Mouse (Mus musculus): ENCODE data around the gene Armh3.

DNA sequence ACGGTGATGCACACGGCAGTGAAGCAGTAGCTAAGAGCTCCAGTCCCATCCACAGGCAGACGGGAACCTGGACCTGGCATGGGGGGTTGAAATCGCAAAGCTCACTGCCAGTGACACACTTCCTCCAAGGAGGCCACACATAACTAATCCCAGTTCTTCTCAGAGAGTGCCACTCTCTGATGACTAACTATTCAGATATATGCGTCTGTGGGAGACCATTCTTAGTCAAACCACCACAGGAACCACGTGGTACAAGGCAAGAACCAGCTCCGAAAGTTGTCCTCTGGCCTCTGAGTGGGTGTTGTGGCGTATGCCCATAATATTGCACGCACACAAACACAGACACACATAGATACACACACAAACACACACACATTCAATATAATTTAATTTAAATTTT, 4.0 kb upstream of the Armh3 start:
- no peak for TF ChIP-seq CTCF (IDR thresholded peaks at IDR 0.05; ENCODE audit: extremely low read depth, insufficient read depth, low read length)
- TF ChIP-seq POLR2A (IDR thresholded peaks at IDR 0.05; ENCODE audit: extremely low read depth, insufficient read depth, low read length), result no peak

Data from cortical plate, adult 2 months (tissue).